Mouse (Mus musculus): ENCODE measurements at regions not wholly inside any gene's neighbourhood (a gene's known extent, or its start where the extent isn't known, plus 50 kb on each side); places are given as distances from the start of the nearest gene placed in this dataset.

DNA sequence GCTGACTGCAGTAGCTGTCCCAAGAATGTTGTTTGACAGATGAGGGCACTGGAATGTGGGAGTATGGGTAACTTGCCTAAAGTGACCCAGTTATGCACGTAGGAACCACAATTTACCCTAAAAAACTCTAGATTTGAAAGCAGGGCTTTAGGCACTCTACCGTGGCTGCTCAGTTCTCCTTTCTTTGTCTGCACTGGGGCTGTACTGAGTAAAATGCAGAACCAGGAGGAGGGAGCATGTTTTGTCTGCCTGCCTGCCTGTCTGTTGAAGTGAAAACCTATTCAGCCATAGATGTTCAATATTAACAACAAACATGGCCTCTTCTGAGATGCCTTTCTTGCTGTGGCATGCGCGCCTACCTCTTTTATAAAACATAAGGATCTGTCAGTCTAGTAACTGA lies 77.5 kb downstream of the Csl start:
- H3K27me3 ChIP-seq (ENCODE audit: control insufficient read depth, insufficient read depth, low read length): no peaks in the 10 kb centered on the region
- no peak overlapping the region for H3K4me3 ChIP-seq
- intact Hi-C loops (cut with DNase I): loop anchor here (10.0 kb wide), 1 partner anchor 63 kb away; no protein-coding TSS in a partner anchor
- H3K9ac ChIP-seq (ENCODE audit: low read depth, low read length): no peak overlapping the region
- WGBS: 80% methylated on average over 4 of the region's 4 CpGs
- H3K79me2 ChIP-seq (replicated peaks; ENCODE audit: control insufficient read depth, insufficient read depth, low read length): no peaks in the 10 kb centered on the region
- peaks cover 6% of the 10 kb centered on the region for H3K36me3 ChIP-seq (ENCODE audit: control insufficient read depth, insufficient read depth, low read length)
- H3K4me1 ChIP-seq (ENCODE audit: control insufficient read depth, insufficient read depth, low read length): peaks cover 6% of the 10 kb centered on the region
- H3K27ac ChIP-seq: no peak overlapping the region
- no peak for TF ChIP-seq POLR2A (IDR thresholded peaks at IDR 0.05; ENCODE audit: insufficient read depth, low read depth, low read length)
- TF ChIP-seq EP300 (IDR thresholded peaks at IDR 0.05; ENCODE audit: insufficient read depth, low read depth, low read length): no peak
- TF ChIP-seq CTCF (IDR thresholded peaks at IDR 0.05): no peak
- no peak for DNase-seq

DNA sequence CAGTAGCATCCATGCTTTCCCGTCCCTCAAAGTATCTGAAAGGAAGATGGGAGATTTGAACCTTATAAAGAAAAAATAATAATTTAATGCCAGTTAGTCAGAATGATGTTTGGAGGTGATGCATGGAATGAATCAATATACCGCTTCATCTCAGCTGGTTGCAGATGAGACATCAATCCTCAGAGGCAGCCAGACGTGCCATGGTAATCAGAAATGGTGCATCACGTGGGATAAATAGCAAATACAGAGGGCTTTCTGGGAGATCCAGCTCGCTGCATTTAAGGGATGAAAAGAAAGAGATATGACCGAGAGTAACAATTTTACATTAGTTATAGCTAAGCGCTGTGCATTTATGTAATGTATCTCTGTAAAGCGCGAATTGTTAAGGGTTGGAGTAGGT lies 77.1 kb downstream of the Csl start:
- TF ChIP-seq POLR2A (IDR thresholded peaks at IDR 0.05; ENCODE audit: insufficient read depth, low read depth, low read length): no peak
- no peak for TF ChIP-seq CTCF (IDR thresholded peaks at IDR 0.05)
- TF ChIP-seq EP300 (IDR thresholded peaks at IDR 0.05; ENCODE audit: insufficient read depth, low read depth, low read length): no peak
- H3K9ac ChIP-seq (ENCODE audit: low read depth, low read length): no peak overlapping the region
- DNase-seq: no peak
- H3K79me2 ChIP-seq (replicated peaks; ENCODE audit: control insufficient read depth, insufficient read depth, low read length): no peaks in the 10 kb centered on the region
- WGBS: 94% methylated on average over 9 of the region's 9 CpGs
- intact Hi-C loops (cut with DNase I): loop anchor here (10.0 kb wide), 1 partner anchor 62 kb away; no protein-coding TSS in a partner anchor
- H3K36me3 ChIP-seq (ENCODE audit: control insufficient read depth, insufficient read depth, low read length): peaks cover 10% of the 10 kb centered on the region
- H3K27me3 ChIP-seq (ENCODE audit: control insufficient read depth, insufficient read depth, low read length): no peaks in the 10 kb centered on the region
- H3K4me1 ChIP-seq (ENCODE audit: control insufficient read depth, insufficient read depth, low read length): peaks cover 7% of the 10 kb centered on the region
- no peak overlapping the region for H3K4me3 ChIP-seq
- no peak overlapping the region for H3K27ac ChIP-seq

DNA sequence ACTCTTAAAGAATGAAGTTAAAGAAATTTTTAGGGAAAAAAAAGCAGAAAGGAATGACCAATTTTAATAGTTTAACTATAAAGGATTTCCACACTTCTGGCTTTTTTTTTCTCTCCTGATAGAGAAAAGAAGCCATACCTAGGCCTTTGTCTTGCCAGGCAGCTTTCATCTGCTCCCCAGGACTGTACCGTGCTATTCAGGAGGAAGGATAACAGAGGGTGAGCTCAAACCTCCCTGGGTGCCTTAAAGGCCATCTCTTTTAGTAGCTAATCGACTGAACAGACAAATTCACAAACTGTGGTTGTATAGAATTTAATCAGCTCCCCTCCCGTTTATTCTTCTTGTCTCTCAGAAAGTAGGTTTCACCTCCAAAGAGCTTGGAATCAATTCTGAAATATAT lies 76.1 kb downstream of the Csl start:
- no peak for DNase-seq
- WGBS: 58% methylated on average over 3 of the region's 3 CpGs
- no peak overlapping the region for H3K27ac ChIP-seq
- TF ChIP-seq EP300 (IDR thresholded peaks at IDR 0.05; ENCODE audit: insufficient read depth, low read depth, low read length) (no peak), CTCF (IDR thresholded peaks at IDR 0.05) (no peak), POLR2A (IDR thresholded peaks at IDR 0.05; ENCODE audit: insufficient read depth, low read depth, low read length) (no peak)
- no peak overlapping the region for H3K9ac ChIP-seq (ENCODE audit: low read depth, low read length)
- H3K27me3 ChIP-seq (ENCODE audit: control insufficient read depth, insufficient read depth, low read length): no peaks in the 10 kb centered on the region
- no peak overlapping the region for H3K4me3 ChIP-seq
- H3K4me1 ChIP-seq (ENCODE audit: control insufficient read depth, insufficient read depth, low read length): peaks cover 9% of the 10 kb centered on the region
- peaks cover 15% of the 10 kb centered on the region for H3K36me3 ChIP-seq (ENCODE audit: control insufficient read depth, insufficient read depth, low read length)
- intact Hi-C loops (cut with DNase I): loop anchor here (10.0 kb wide), 1 partner anchor 61 kb away; no protein-coding TSS in a partner anchor
- no peaks in the 10 kb centered on the region for H3K79me2 ChIP-seq (replicated peaks; ENCODE audit: control insufficient read depth, insufficient read depth, low read length)

DNA sequence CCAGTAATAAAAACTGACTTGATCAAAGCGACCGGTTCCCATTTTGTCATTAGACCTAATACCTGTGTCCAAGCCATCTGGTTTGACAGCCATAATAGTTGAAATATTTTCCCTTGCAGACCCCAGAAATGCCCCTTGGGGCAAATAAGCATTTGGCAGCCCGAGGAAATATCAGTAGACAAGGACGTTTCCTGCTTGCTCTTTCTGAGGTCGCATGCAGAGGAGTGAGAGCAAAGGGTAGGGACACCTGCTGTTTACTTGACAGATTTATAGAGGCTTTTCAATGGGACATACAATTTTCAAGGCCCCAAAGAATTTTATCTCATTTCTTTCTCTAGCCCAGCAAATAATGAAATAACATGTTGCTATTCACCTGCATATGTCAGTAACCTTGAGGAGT lies 73.5 kb downstream of the Csl start:
- intact Hi-C loops (cut with DNase I): loop anchor here (2.0 to 10.0 kb wide), 4 partner anchors 59 to 476 kb away; partner anchors contain the start of gene Kitl
- DNase-seq: no peak
- Histone ChIP-seq H3K36me3 (ENCODE audit: control insufficient read depth, insufficient read depth, low read length) (peaks cover 15% of the 10 kb centered on the region), H3K27ac (peak overlapping the region; percentile 72; the same call in 1 of the 2 replicates), H3K27me3 (ENCODE audit: control insufficient read depth, insufficient read depth, low read length) (no peaks in the 10 kb centered on the region), H3K9ac (ENCODE audit: low read depth, low read length) (no peak overlapping the region), H3K4me3 (no peak overlapping the region), H3K4me1 (ENCODE audit: control insufficient read depth, insufficient read depth, low read length) (peaks cover 9% of the 10 kb centered on the region), H3K79me2 (replicated peaks; ENCODE audit: control insufficient read depth, insufficient read depth, low read length) (no peaks in the 10 kb centered on the region)
- 70% methylated on average over 5 of the region's 5 CpGs for WGBS
- TF ChIP-seq POLR2A (IDR thresholded peaks at IDR 0.05; ENCODE audit: insufficient read depth, low read depth, low read length) (no peak), EP300 (IDR thresholded peaks at IDR 0.05; ENCODE audit: insufficient read depth, low read depth, low read length) (no peak), CTCF (IDR thresholded peaks at IDR 0.05) (no peak)

DNA sequence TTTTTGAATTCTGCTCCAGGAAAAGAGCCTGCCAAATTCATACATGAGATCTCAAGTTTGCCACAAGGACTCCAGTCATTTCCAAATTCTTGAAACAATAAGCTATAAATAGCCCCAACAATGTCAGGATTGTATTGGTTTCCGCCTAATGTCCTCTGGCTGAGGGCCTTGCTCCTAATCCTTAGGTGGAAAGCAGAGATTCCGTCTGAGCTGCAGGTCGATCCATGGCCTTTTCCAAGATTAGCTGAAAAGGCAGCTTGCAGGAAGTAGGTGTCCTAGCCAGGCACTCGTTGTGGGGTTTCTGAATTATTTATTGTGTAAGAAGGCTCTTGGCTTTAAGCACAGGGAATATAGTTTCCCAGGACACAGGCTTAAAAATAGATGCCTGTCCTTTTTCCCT lies 72.4 kb downstream of the Csl start:
- intact Hi-C loops (cut with DNase I): loop anchor here (2.0 to 10.0 kb wide), 4 partner anchors 58 to 475 kb away; partner anchors contain the start of gene Kitl
- TF ChIP-seq CTCF (IDR thresholded peaks at IDR 0.05) (peak; percentile 24), POLR2A (IDR thresholded peaks at IDR 0.05; ENCODE audit: insufficient read depth, low read depth, low read length) (no peak), EP300 (IDR thresholded peaks at IDR 0.05; ENCODE audit: insufficient read depth, low read depth, low read length) (peak; percentile 71; the same call in 1 of the 2 replicates)
- Histone ChIP-seq H3K4me3 (no peak overlapping the region), H3K36me3 (ENCODE audit: control insufficient read depth, insufficient read depth, low read length) (peaks cover 15% of the 10 kb centered on the region), H3K27ac (peak overlapping the region; percentile 72), H3K4me1 (ENCODE audit: control insufficient read depth, insufficient read depth, low read length) (peaks cover 9% of the 10 kb centered on the region), H3K9ac (ENCODE audit: low read depth, low read length) (no peak overlapping the region), H3K79me2 (replicated peaks; ENCODE audit: control insufficient read depth, insufficient read depth, low read length) (no peaks in the 10 kb centered on the region), H3K27me3 (ENCODE audit: control insufficient read depth, insufficient read depth, low read length) (no peaks in the 10 kb centered on the region)
- peak; percentile 27 to 58 for DNase-seq
- 10% methylated on average over 4 of the region's 4 CpGs for WGBS

- Histone ChIP-seq H3K27me3 (ENCODE audit: control insufficient read depth, insufficient read depth, low read length) (no peaks in the 10 kb centered on the region), H3K4me3 (peak overlapping the region; percentile 20; the same call in 1 of the 2 replicates), H3K4me1 (ENCODE audit: control insufficient read depth, insufficient read depth, low read length) (no peaks in the 10 kb centered on the region), H3K9ac (ENCODE audit: low read depth, low read length) (no peak overlapping the region), H3K27ac (peak overlapping the region; percentile 47), H3K36me3 (ENCODE audit: control insufficient read depth, insufficient read depth, low read length) (no peaks in the 10 kb centered on the region; the same call in 1 of the 2 replicates), H3K79me2 (replicated peaks; ENCODE audit: control insufficient read depth, insufficient read depth, low read length) (no peaks in the 10 kb centered on the region)
- WGBS: 50% methylated on average over 8 of the region's 8 CpGs
- intact Hi-C loops (cut with DNase I): no loop called here
- no peak for DNase-seq
- TF ChIP-seq POLR2A (IDR thresholded peaks at IDR 0.05; ENCODE audit: insufficient read depth, low read depth, low read length) (no peak), EP300 (IDR thresholded peaks at IDR 0.05; ENCODE audit: insufficient read depth, low read depth, low read length) (no peak), CTCF (IDR thresholded peaks at IDR 0.05) (no peak)
These were observed 61.8 kb downstream of the Csl start for GRCm38 (mm10) chr10:99697696-99698095.
